Mouse (Mus musculus) T-cell, adult 2 months (primary cell): ENCODE data around the gene Rab31.

Source experiments
- DNase-seq: peaks from one replicate; pipeline ENCODE4 v3.0.0; 2022; ENCODE audit warnings: low spot score

Rab31 gene

GRCm38 (mm10) chr17:65739874-65740725, 32.5 kb downstream of the Rab31 start:
- no peak for DNase-seq

- no peak for DNase-seq
Observed at GRCm38 (mm10) chr17:65737622-65738021, 34.9 kb downstream of the Rab31 start.

GRCm38 (mm10) chr17:65737175-65737574, 35.4 kb downstream of the Rab31 start:
- DNase-seq, result no peak

GRCm38 (mm10) chr17:65735088-65735487, 37.5 kb downstream of the Rab31 start:
- no peak for DNase-seq

- DNase-seq, result no peak
Observed at GRCm38 (mm10) chr17:65732666-65733065, 39.9 kb downstream of the Rab31 start.

- DNase-seq, result no peak
Observed at GRCm38 (mm10) chr17:65731710-65732109, 40.8 kb downstream of the Rab31 start.

GRCm38 (mm10) chr17:65729945-65730741, 42.4 kb downstream of the Rab31 start:
- DNase-seq, result no peak

GRCm38 (mm10) chr17:65726755-65727154, 45.8 kb downstream of the Rab31 start:
- no peak for DNase-seq

GRCm38 (mm10) chr17:65726274-65726673, 46.3 kb downstream of the Rab31 start:
- peak; percentile 4 for DNase-seq

- DNase-seq, result no peak
Observed at GRCm38 (mm10) chr17:65725814-65726213, 46.7 kb downstream of the Rab31 start.

GRCm38 (mm10) chr17:65725381-65725780, 47.2 kb downstream of the Rab31 start:
- no peak for DNase-seq

GRCm38 (mm10) chr17:65724254-65724653, 48.3 kb downstream of the Rab31 start:
- DNase-seq, result peak; percentile 8

- DNase-seq, result no peak
Observed at GRCm38 (mm10) chr17:65723633-65724032, 48.9 kb downstream of the Rab31 start.

- no peak for DNase-seq
Observed at GRCm38 (mm10) chr17:65721330-65721729, 51.2 kb downstream of the Rab31 start.

GRCm38 (mm10) chr17:65719826-65720225, 52.7 kb downstream of the Rab31 start:
- DNase-seq, result no peak

GRCm38 (mm10) chr17:65718578-65718977, 54.0 kb downstream of the Rab31 start:
- no peak for DNase-seq

GRCm38 (mm10) chr17:65717658-65718199, 54.8 kb downstream of the Rab31 start:
- no peak for DNase-seq

GRCm38 (mm10) chr17:65714060-65714459, 58.5 kb downstream of the Rab31 start:
- no peak for DNase-seq

GRCm38 (mm10) chr17:65712861-65713535, 59.6 kb downstream of the Rab31 start:
- no peak for DNase-seq

GRCm38 (mm10) chr17:65711779-65712178, 60.8 kb downstream of the Rab31 start:
- DNase-seq, result no peak

- no peak for DNase-seq
Observed at GRCm38 (mm10) chr17:65710576-65710975, 62.0 kb downstream of the Rab31 start.

- peak; percentile 34 for DNase-seq
Observed at GRCm38 (mm10) chr17:65706220-65706619, 66.3 kb downstream of the Rab31 start.
